Mouse (Mus musculus) kidney, embryonic 14.5 days (tissue): ENCODE measurements around the gene Ndufaf2. TPM values are rescaled to one million over a fixed set of nuclear protein-coding genes. Genes with fewer than 3 reads are reported as not detected.
A peak's percentile ranks its signal among the peaks of the same experiment; 100 is the strongest.

Experiments used
- ATAC-seq: fragments of 200-750 bp; cut with Nextera tagmentation; 2 replicates; pipeline ENCODE4 v1.8.0; 2017; ENCODE audit warnings: moderate number of reproducible peaks, mild to moderate bottlenecking, moderate TSS enrichment, moderate library complexity; ENCODE audit not compliant: low FRiP score, low TSS enrichment
- H3K27ac ChIP-seq: fragments of 300-500 bp; sonication (generic); 2 replicates; pipeline ENCODE4 v1.5.1; 2014; ENCODE audit warnings: low read depth, mild to moderate bottlenecking, low read length, moderate library complexity, mixed read lengths
- H3K27me3 ChIP-seq: fragments of 300-500 bp; sonication (generic); 2 replicates; pipeline ENCODE4 v1.6.1; 2014; ENCODE audit warnings: mild to moderate bottlenecking, low read length; ENCODE audit not compliant: control insufficient read depth, insufficient read depth
- H3K36me3 ChIP-seq: fragments of 300-500 bp; sonication (generic); 2 replicates; pipeline ENCODE4 v1.6.1; 2014; ENCODE audit warnings: low read length, mixed read lengths; ENCODE audit not compliant: control insufficient read depth, insufficient read depth
- H3K4me1 ChIP-seq: fragments of 300-500 bp; sonication (generic); 2 replicates; pipeline ENCODE4 v1.6.1; 2014; ENCODE audit warnings: low read length, mixed read lengths; ENCODE audit not compliant: control insufficient read depth, insufficient read depth
- H3K4me2 ChIP-seq: fragments of 300-500 bp; sonication (generic); replicated peaks from 2 replicates; pipeline ENCODE4 v1.6.1; 2014; ENCODE audit warnings: low read depth, mild to moderate bottlenecking, low read length
- H3K4me3 ChIP-seq: fragments of 300-500 bp; sonication (generic); 2 replicates; pipeline ENCODE4 v1.5.1; 2014; ENCODE audit warnings: mild to moderate bottlenecking, low read length
- H3K9ac ChIP-seq: fragments of 300-500 bp; sonication (generic); 2 replicates; pipeline ENCODE4 v1.6.1; 2014; ENCODE audit warnings: low read depth, mild to moderate bottlenecking, low read length, moderate library complexity
- H3K9me3 ChIP-seq: fragments of 300-500 bp; sonication (generic); 2 replicates; pipeline ENCODE4 v1.6.1; 2016; ENCODE audit warnings: low read length; ENCODE audit not compliant: control insufficient read depth
- WGBS: fragments of 180-500 bp; shearing (Covaris S2); extraction: QIAGEN DNeasy Blood & Tissue Kit; methylation state at CpG from one replicate; pipeline ENCODE4 v1.1.7; 2014; 5-methylcytosine and 5-hydroxymethylcytosine counted together
- polyA plus RNA-seq: library from polyadenylated mRNA; unstranded; fragments of >200 nt; fragmentation: Nextera tagmentation; extraction: Ambion mirVana; gene quantifications from 2 replicates; pipeline ENCODE4 v1.2.1, GENCODE M21; 2014

Gene Ndufaf2
- polyA plus RNA-seq, 1 experiment from 2014 or later, result 80.4 TPM

GRCm38 (mm10) chr13:107961972-107962371, 196.5 kb downstream of the Ndufaf2 start:
- Histone ChIP-seq H3K27me3 (no peaks in the 10 kb centered on the region), H3K4me2 (no peak overlapping the region), H3K36me3 (no peaks in the 10 kb centered on the region), H3K4me3 (no peak overlapping the region), H3K9ac (no peak overlapping the region), H3K27ac (no peak overlapping the region), H3K4me1 (peaks cover 28% of the 10 kb centered on the region), H3K9me3 (no peaks in the 10 kb centered on the region)
- ATAC-seq, result 0 out of 2 replicates have a peak, but pooled peaks have one; percentile 14
- 58% methylated on average over 4 of the region's 4 CpGs for WGBS

- H3K36me3 ChIP-seq, result no peaks in the 10 kb centered on the region
- no peak for ATAC-seq
- 75% methylated on average over 4 of the region's 4 CpGs for WGBS
- peaks cover 28% of the 10 kb centered on the region for H3K4me1 ChIP-seq
- 0 out of 2 replicates have a peak overlapping the region, but pooled peaks have one; percentile 51 for H3K27ac ChIP-seq
- no peak overlapping the region for H3K9ac ChIP-seq
- H3K9me3 ChIP-seq, result no peaks in the 10 kb centered on the region
- no peak overlapping the region for H3K4me3 ChIP-seq
- no peaks in the 10 kb centered on the region for H3K27me3 ChIP-seq
- no peak overlapping the region for H3K4me2 ChIP-seq
These were observed 196.9 kb downstream of the Ndufaf2 start for GRCm38 (mm10) chr13:107961501-107961900.

- Histone ChIP-seq H3K9me3 (no peaks in the 10 kb centered on the region), H3K36me3 (no peaks in the 10 kb centered on the region), H3K27me3 (no peaks in the 10 kb centered on the region), H3K4me3 (no peak overlapping the region), H3K9ac (no peak overlapping the region), H3K4me2 (no peak overlapping the region), H3K27ac (no peak overlapping the region), H3K4me1 (peaks cover 31% of the 10 kb centered on the region)
- 84% methylated on average over 5 of the region's 5 CpGs for WGBS
- ATAC-seq, result no peak
These were observed 197.9 kb downstream of the Ndufaf2 start for GRCm38 (mm10) chr13:107960549-107960948.

DNA sequence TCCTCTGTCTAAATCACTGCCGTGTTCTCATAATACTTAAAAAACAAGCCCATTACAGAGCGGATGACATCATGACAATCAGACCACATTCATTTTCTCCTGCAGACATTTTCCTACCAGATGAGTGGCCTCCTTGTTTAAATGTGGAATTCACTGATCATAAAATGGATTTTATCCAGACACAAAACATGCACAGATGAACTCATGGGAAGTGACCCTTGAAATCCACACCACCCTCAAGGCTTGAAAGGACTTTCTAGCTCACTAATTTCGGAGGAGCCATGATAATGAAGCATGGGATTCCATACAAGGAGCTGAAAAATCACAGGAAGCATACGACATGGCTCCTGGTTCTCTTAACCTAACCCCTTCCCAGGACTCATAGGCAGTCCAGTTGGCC, 198.5 kb downstream of the Ndufaf2 start:
- H3K9ac ChIP-seq, result no peak overlapping the region
- ATAC-seq, result no peak
- WGBS, result 63% methylated on average over 4 of the region's 4 CpGs

GRCm38 (mm10) chr13:107956246-107956645, 202.2 kb downstream of the Ndufaf2 start:
- ATAC-seq, result no peak
- Histone ChIP-seq H3K36me3 (no peaks in the 10 kb centered on the region), H3K9me3 (no peaks in the 10 kb centered on the region), H3K4me3 (no peak overlapping the region), H3K4me2 (no peak overlapping the region), H3K4me1 (peaks cover 20% of the 10 kb centered on the region; the same call in 1 of the 2 replicates), H3K9ac (no peak overlapping the region), H3K27ac (peak overlapping the region; percentile 59; the same call in 1 of the 2 replicates), H3K27me3 (no peaks in the 10 kb centered on the region)
- 32% methylated on average over 3 of the region's 3 CpGs for WGBS

More for the DNA sequence above, 198.5 kb downstream of the Ndufaf2 start:
- Histone ChIP-seq H3K36me3 (no peaks in the 10 kb centered on the region), H3K9me3 (no peaks in the 10 kb centered on the region), H3K27me3 (no peaks in the 10 kb centered on the region), H3K4me1 (peaks cover 30% of the 10 kb centered on the region), H3K4me2 (no peak overlapping the region), H3K4me3 (no peak overlapping the region), H3K27ac (no peak overlapping the region)

DNA sequence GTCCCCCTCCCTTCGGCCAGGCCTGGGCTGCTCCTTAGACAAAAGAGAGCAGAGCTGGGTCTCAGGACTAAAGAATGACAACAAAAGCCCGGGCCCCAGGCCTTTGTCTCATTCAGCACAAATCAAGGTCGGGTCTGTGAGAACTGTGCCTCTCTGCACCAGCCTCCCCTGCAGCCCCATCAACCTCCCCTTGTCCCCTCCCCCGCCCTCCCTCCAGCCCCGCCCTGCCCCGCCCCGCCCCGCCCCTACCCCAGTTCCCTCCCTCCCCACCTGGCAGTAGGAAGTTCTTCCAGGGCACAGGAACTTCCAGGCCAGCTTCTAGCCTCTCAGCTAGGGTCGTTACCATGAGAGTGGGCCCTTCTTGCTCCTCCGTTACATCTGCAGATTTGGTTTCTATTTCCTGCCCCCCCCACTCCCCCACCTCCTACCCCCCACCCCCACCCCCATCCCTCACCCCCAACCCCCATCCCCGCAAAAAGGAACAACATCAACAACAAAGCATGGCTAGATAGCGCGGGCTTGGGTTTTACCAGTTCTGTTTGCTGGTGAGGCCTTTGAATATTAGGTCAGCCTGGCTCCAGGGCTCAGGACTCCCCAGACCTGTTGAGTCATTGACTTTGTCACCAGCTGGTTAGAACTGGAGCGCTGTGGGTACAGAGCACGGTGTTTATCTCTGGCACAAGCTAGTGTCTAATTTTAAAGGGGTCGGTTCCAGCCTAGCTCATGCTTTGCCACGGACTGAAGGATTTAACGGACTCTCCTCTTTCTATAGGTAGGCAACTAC, 202.9 kb downstream of the Ndufaf2 start:
- peak overlapping the region; percentile 59; the same call in 1 of the 2 replicates for H3K27ac ChIP-seq
- 14% methylated on average over 17 of the region's 18 CpGs for WGBS
- peak; percentile 82 for ATAC-seq
- no peaks in the 10 kb centered on the region for H3K36me3 ChIP-seq
- H3K4me2 ChIP-seq, result peak overlapping the region; percentile 13; the same call in 1 of the 2 replicates
- peaks cover 18% of the 10 kb centered on the region; the same call in 1 of the 2 replicates for H3K4me1 ChIP-seq
- no peak overlapping the region for H3K4me3 ChIP-seq
- no peaks in the 10 kb centered on the region for H3K27me3 ChIP-seq
- H3K9me3 ChIP-seq, result no peaks in the 10 kb centered on the region
- no peak overlapping the region for H3K9ac ChIP-seq

DNA sequence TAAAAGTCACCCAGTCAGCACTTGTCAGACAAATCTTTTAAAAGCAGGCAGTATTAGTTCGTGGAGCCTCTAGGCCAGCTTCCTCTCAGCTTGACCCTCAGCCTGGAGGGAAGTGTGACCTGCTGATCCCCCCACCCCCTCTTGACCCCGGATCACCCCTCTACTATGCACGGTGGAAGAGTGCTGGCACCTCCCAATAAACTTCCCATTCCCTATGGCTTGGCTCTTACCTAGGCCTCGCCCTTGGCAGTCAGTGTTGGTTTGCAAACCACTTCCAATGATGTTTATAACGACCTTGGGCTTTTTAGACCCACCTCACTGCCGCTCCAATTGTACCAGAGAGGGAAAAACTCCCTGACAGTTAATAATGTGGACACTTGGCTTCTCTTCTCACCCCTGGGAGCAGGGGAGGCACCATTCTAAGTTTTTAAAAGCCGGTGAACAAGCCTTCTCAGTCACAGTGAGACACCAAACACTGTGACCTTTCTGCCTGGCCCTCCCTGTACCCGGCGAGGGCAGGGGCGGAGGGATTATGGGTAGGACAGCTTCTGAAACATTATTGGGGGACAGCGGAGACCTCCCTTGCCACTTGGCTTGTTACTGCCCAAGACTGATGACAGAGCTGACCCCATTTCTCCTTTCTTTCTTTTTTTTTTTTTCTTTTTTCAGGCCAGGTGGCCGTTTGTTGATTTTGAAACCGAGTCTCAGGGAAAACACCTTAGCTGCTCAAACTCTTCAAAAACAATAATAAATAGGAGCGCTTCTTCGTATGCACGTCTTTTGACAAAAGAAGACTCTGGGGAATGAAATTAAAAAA, 203.8 kb downstream of the Ndufaf2 start:
- ATAC-seq, result peak; percentile 74
- WGBS, result 16% methylated on average over 16 of the region's 16 CpGs
- Histone ChIP-seq H3K27me3 (no peaks in the 10 kb centered on the region), H3K36me3 (no peaks in the 10 kb centered on the region), H3K9ac (no peak overlapping the region), H3K9me3 (no peaks in the 10 kb centered on the region), H3K4me1 (peaks cover 15% of the 10 kb centered on the region; the same call in 1 of the 2 replicates), H3K27ac (peak overlapping the region; percentile 59; the same call in 1 of the 2 replicates), H3K4me3 (no peak overlapping the region), H3K4me2 (peak overlapping the region; percentile 13)

DNA sequence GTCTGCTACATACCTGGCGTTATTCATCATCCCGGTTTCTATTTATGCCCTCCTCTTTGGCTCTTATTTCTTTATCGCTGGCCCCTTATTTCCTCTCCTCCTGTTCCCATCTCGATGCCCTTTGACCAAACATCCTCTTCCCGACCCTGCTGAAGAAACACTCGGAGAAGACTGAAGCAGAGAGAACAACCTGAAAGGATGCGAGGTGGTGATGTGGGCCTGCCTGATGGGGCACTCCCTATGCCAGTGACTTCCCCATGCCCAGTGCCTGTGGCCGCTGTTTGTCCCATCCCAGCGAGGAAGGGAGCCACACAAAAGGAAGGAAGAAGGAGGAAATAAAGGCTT, 204.4 kb downstream of the Ndufaf2 start:
- no peaks in the 10 kb centered on the region for H3K27me3 ChIP-seq
- no peak overlapping the region for H3K4me3 ChIP-seq
- H3K27ac ChIP-seq, result peak overlapping the region; percentile 59
- no peaks in the 10 kb centered on the region for H3K36me3 ChIP-seq
- H3K9ac ChIP-seq, result no peak overlapping the region
- 0 out of 2 replicates have a peak overlapping the region, but pooled peaks have one; percentile 0 for H3K4me2 ChIP-seq
- peaks cover 15% of the 10 kb centered on the region; the same call in 1 of the 2 replicates for H3K4me1 ChIP-seq
- no peak for ATAC-seq
- 21% methylated on average over 9 of the region's 9 CpGs for WGBS
- H3K9me3 ChIP-seq, result no peaks in the 10 kb centered on the region
